Comparison of ENCODE assay signal across 21 mouse cellular contexts in genomic region chr11:54982520-54982919, GRCm38 (mm10). TPM values are rescaled to one million over a fixed set of nuclear protein-coding genes. Genes with fewer than 3 reads are reported as not detected.
DNase-seq lines count a peak whose midpoint lies in the region; ATAC-seq and TF ChIP-seq lines count a peak whose summit lies in the region.
"Had no signal": no experiment of that assay in that cellular context is flagged by ENCODE, and none has a peak within 500 bp of the region (broad histone marks: within the 10 kb centered on the region; RNA-seq: fewer than 3 reads in every experiment).

No protein-coding gene starts in this region.

- H3K4me3 ChIP-seq in forebrain, postnatal 0 days (ENCODE audit: low read depth, low read length): no peak overlapping the region
- no peak overlapping the region for H3K4me3 ChIP-seq in forebrain, embryonic 16.5 days (replicated peaks; ENCODE audit: low read length)
- H3K4me3 ChIP-seq in layer of hippocampus, adult 2 months: no peak overlapping the region
- H3K4me3 ChIP-seq: embryonic facial prominence, embryonic 15.5 days; heart, embryonic 10.5 days; limb, embryonic 12.5 days; liver, embryonic 13.5 days; midbrain, embryonic 12.5 days had no signal

- no peaks in the 10 kb centered on the region for H3K4me1 ChIP-seq in forebrain, postnatal 0 days (ENCODE audit: insufficient read depth)
- no peaks in the 10 kb centered on the region for H3K4me1 ChIP-seq in forebrain, embryonic 16.5 days (replicated peaks; ENCODE audit: control insufficient read depth, insufficient read depth, low read length)
- H3K4me1 ChIP-seq: embryonic facial prominence, embryonic 15.5 days; limb, embryonic 12.5 days; liver, embryonic 13.5 days; midbrain, embryonic 12.5 days had no signal

- no peak overlapping the region for H3K4me2 ChIP-seq in forebrain, postnatal 0 days (ENCODE audit: low read depth)
- no peak overlapping the region for H3K4me2 ChIP-seq in forebrain, embryonic 16.5 days (ENCODE audit: low read length)
- H3K4me2 ChIP-seq: embryonic facial prominence, embryonic 15.5 days; limb, embryonic 12.5 days; liver, embryonic 13.5 days; midbrain, embryonic 12.5 days had no signal

- H3K9ac ChIP-seq in forebrain, postnatal 0 days: no peak overlapping the region
- no peak overlapping the region for H3K9ac ChIP-seq in forebrain, embryonic 16.5 days (replicated peaks; ENCODE audit: low read depth, low read length)
- H3K9ac ChIP-seq: embryonic facial prominence, embryonic 15.5 days; limb, embryonic 12.5 days; liver, embryonic 13.5 days had no signal

- no peaks in the 10 kb centered on the region for H3K27me3 ChIP-seq in forebrain, postnatal 0 days (ENCODE audit: insufficient read depth, low read length)
- H3K27me3 ChIP-seq in forebrain, embryonic 16.5 days (replicated peaks; ENCODE audit: control insufficient read depth, insufficient read depth, low read length): no peaks in the 10 kb centered on the region
- H3K27me3 ChIP-seq: embryonic facial prominence, embryonic 15.5 days; limb, embryonic 12.5 days; liver, embryonic 13.5 days; midbrain, embryonic 12.5 days had no signal

- peak; percentile 26; the same call in 1 of the 2 replicates for TF ChIP-seq CTCF in forebrain, postnatal 0 days (IDR thresholded peaks at IDR 0.05; ENCODE audit: low read depth)
- TF ChIP-seq CTCF in layer of hippocampus, adult 2 months (conservative IDR thresholded peaks at IDR 0.05): peak; percentile 62

- WGBS in forebrain, postnatal 0 days: 82% methylated on average over 6 of the region's 6 CpGs
- 80% methylated on average over 6 of the region's 6 CpGs for WGBS in forebrain, embryonic 16.5 days

- ATAC-seq in forebrain, postnatal 0 days: no peak
- ATAC-seq in forebrain, embryonic 16.5 days: no peak
- ATAC-seq in erythroid progenitor cell, adult 5-6 weeks (replicated peaks; ENCODE audit: low FRiP score, poor library complexity, severe bottlenecking): no peak
- ATAC-seq: hindbrain, embryonic 16.5 days had no signal

- H3K9me3 ChIP-seq in forebrain, postnatal 0 days (ENCODE audit: low read length): no peaks in the 10 kb centered on the region
- no peaks in the 10 kb centered on the region for H3K9me3 ChIP-seq in forebrain, embryonic 16.5 days (ENCODE audit: control insufficient read depth, low read length)
- H3K9me3 ChIP-seq: embryonic facial prominence, embryonic 15.5 days; liver, embryonic 13.5 days; midbrain, embryonic 12.5 days had no signal

- DNase-seq in forebrain, postnatal 0 days: no peak
- no peak for DNase-seq in layer of hippocampus, adult 2 months (ENCODE audit: low spot score in 2 of 2)
- DNase-seq in layer of hippocampus, adult 11-12 months (ENCODE audit: low spot score): no peak
- DNase-seq in A20 (ENCODE audit: low read depth, low spot score): peak; percentile 47
- DNase-seq in R1 (ENCODE audit: low read depth, low spot score): peak; percentile 48
- no peak for DNase-seq in embryo, embryonic 11 days
- DNase-seq: adrenal gland, postnatal 25 days; cerebellum, adult 9-10 months; kidney, adult 11 months; kidney, postnatal 10 days; liver, embryonic 13.5 days; lung, postnatal 14 days; right cerebral cortex, postnatal 14 days; thymus, postnatal 14 days had no signal

- H3K27ac ChIP-seq in forebrain, postnatal 0 days (ENCODE audit: low read depth, low read length): no peak overlapping the region
- H3K27ac ChIP-seq in forebrain, embryonic 16.5 days (ENCODE audit: low read length): no peak overlapping the region
- H3K27ac ChIP-seq in layer of hippocampus, adult 2 months: no peak overlapping the region
- H3K27ac ChIP-seq: embryonic facial prominence, embryonic 15.5 days; heart, embryonic 10.5 days; limb, embryonic 12.5 days; liver, embryonic 13.5 days; midbrain, embryonic 12.5 days had no signal

- peaks cover 34% of the 10 kb centered on the region for H3K36me3 ChIP-seq in forebrain, postnatal 0 days (ENCODE audit: insufficient read depth)
- peaks cover 3% of the 10 kb centered on the region; the same call in 1 of the 2 replicates for H3K36me3 ChIP-seq in forebrain, embryonic 16.5 days (ENCODE audit: control insufficient read depth, insufficient read depth)
- H3K36me3 ChIP-seq: midbrain, embryonic 12.5 days had no signal

RNA-seq across cellular contexts. Expression of gene Tnip1, which starts 19.8 kb away (rescaled TPM):
- 9.8 and 14.9 TPM in 2 replicates for total RNA-seq in forebrain, postnatal 0 days (2014; rRNA removed)
- polyA plus RNA-seq in forebrain, postnatal 0 days (2015; fragmentation: Nextera tagmentation; extraction: Ambion mirVana): 13.0 and 16.6 TPM in 2 replicates
- polyA plus RNA-seq in forebrain, embryonic 16.5 days (2015; fragmentation: Nextera tagmentation; extraction: Ambion mirVana): 12.7 and 13.2 TPM in 2 replicates
- 10 to 100 TPM; 33.0 to 33.1 TPM for total RNA-seq in layer of hippocampus, adult 2 months (2021)
- total RNA-seq in erythroid progenitor cell, adult 5-6 weeks (2015; ENCODE audit: low replicate concordance): 6.3 and 7.9 TPM in 2 replicates
- 3.3 and 8.7 TPM in 2 replicates for total RNA-seq in erythroid progenitor cell, adult 5-6 weeks (2017; ENCODE audit: low replicate concordance)

RNA-seq across cellular contexts. Expression of gene Anxa6, which starts 50.7 kb away (rescaled TPM):
- total RNA-seq in forebrain, postnatal 0 days (2014; rRNA removed): 52.3 and 57.2 TPM in 2 replicates
- 40.5 and 50.2 TPM in 2 replicates for polyA plus RNA-seq in forebrain, postnatal 0 days (2015; fragmentation: Nextera tagmentation; extraction: Ambion mirVana)
- polyA plus RNA-seq in forebrain, embryonic 16.5 days (2015; fragmentation: Nextera tagmentation; extraction: Ambion mirVana): 40.9 and 53.0 TPM in 2 replicates
- total RNA-seq in layer of hippocampus, adult 2 months (2021): 100 to 1,000 TPM; 100 to 103 TPM
- total RNA-seq in erythroid progenitor cell, adult 5-6 weeks (2015; ENCODE audit: low replicate concordance): 12.3 and 15.1 TPM in 2 replicates
- total RNA-seq in erythroid progenitor cell, adult 5-6 weeks (2017; ENCODE audit: low replicate concordance): 14.6 and 16.3 TPM in 2 replicates

Comparison
In these comparisons a context has a peak if more than half of its experiments do, and no peak if none do; other contexts are left out.
1. DNase-seq: peak in A20 (single experiment) and R1 (single experiment); none in forebrain, postnatal 0 days (single experiment), layer of hippocampus, adult 2 months (0 of 2), layer of hippocampus, adult 11-12 months (single experiment) and embryo, embryonic 11 days (single experiment).